Mouse (Mus musculus): ENCODE measurements around the gene Spcs2.

GRCm38 (mm10) chr7:99892351-99892750 is 29.1 kb upstream of the Spcs2 start:
- TF ChIP-seq CTCF (IDR thresholded peaks at IDR 0.05): no peak
- TF ChIP-seq EP300 (IDR thresholded peaks at IDR 0.05): no peak
